Mouse (Mus musculus) ES-E14 (cell line): ENCODE results near the gene Sh2d4b.

ENCODE experiments used
- CHD2 ChIP-seq: IDR thresholded peaks from 2 replicates; pipeline ENCODE4 v1.6.1; 2014; ENCODE audit warnings: mild to moderate bottlenecking, low read depth, low read length, inconsistent platforms
- MAFK ChIP-seq: IDR thresholded peaks from 2 replicates; pipeline ENCODE4 v1.6.1; 2014; ENCODE audit warnings: mild to moderate bottlenecking, low read depth, low read length, inconsistent platforms; ENCODE audit not compliant: insufficient read depth
- ZC3H11A ChIP-seq: IDR thresholded peaks from 2 replicates; pipeline ENCODE4 v1.6.1; 2012; ENCODE audit warnings: low read depth, mild to moderate bottlenecking, inconsistent platforms, low read length, borderline replicate concordance
- ZNF384 ChIP-seq: IDR thresholded peaks from 2 replicates; pipeline ENCODE4 v1.6.1; 2012; ENCODE audit warnings: low read depth, low read length, inconsistent platforms

DNA sequence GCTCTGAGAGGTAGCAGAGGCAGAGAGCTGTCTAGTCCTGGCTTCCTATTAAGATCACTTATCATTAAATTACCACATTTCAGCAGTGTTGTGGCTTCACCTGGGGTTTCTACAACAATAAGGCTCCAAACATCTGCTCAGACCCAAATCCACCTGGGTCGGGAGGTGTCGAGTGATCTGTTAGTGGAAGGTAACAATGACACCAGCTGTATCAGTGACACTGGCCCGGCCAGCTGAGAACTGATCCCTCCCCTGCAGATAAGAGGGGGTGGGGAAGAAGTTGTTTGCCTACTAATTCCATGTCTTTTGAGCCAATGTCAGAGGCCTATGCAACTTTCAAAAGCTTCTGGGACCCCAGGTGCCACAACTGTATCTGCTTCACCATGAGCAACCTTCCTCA, at the start of gene Sh2d4b:
- TF ChIP-seq CHD2 (no peak), ZNF384 (no peak), ZC3H11A (no peak), MAFK (no peak)
